Mouse (Mus musculus): ENCODE results near the gene Topors.

GRCm38 (mm10) chr4:40299169-40299568 is 29.5 kb upstream of the Topors start:
- TF ChIP-seq CTCF (IDR thresholded peaks at IDR 0.05; ENCODE audit: borderline replicate concordance, insufficient read depth, low read length) (no peak), POLR2A (IDR thresholded peaks at IDR 0.05; ENCODE audit: low read depth, low read length) (no peak)

Measured in embryonic fibroblast, embryonic 13.5 days (primary cell).